Mouse (Mus musculus) limb, embryonic 15.5 days (tissue): ENCODE results near the gene Coro2a. TPM values are rescaled to one million over a fixed set of nuclear protein-coding genes. Genes with fewer than 3 reads are reported as not detected.

ENCODE experiments used
- ATAC-seq: fragments of 200-750 bp; cut with Nextera tagmentation; 2 replicates; pipeline ENCODE4 v1.8.0; 2017; ENCODE audit warnings: low read depth, moderate TSS enrichment; ENCODE audit not compliant: insufficient number of reproducible peaks, low FRiP score, low TSS enrichment
- H3K27ac ChIP-seq: fragments of 300-500 bp; sonication (generic); 2 replicates; pipeline ENCODE4 v1.5.1; 2015; ENCODE audit warnings: moderate library complexity, mild to moderate bottlenecking, inconsistent platforms
- H3K27me3 ChIP-seq: fragments of 300-500 bp; sonication (generic); 2 replicates; pipeline ENCODE4 v1.6.1; 2015; ENCODE audit warnings: inconsistent platforms
- H3K36me3 ChIP-seq: fragments of 300-500 bp; sonication (generic); 2 replicates; pipeline ENCODE4 v1.6.1; 2015; ENCODE audit warnings: inconsistent platforms
- H3K4me1 ChIP-seq: fragments of 300-500 bp; sonication (generic); 2 replicates; pipeline ENCODE4 v1.6.1; 2015; ENCODE audit warnings: inconsistent platforms
- H3K4me2 ChIP-seq: fragments of 300-500 bp; sonication (generic); 2 replicates; pipeline ENCODE4 v1.6.1; 2015; ENCODE audit warnings: mild to moderate bottlenecking, inconsistent platforms
- H3K4me3 ChIP-seq: fragments of 300-500 bp; sonication (generic); 2 replicates; pipeline ENCODE4 v1.5.1; 2015; ENCODE audit warnings: mild to moderate bottlenecking, inconsistent platforms
- H3K9ac ChIP-seq: fragments of 300-500 bp; sonication (generic); 2 replicates; pipeline ENCODE4 v1.6.1; 2015; ENCODE audit warnings: inconsistent platforms
- H3K9me3 ChIP-seq: fragments of 300-500 bp; sonication (generic); 2 replicates; pipeline ENCODE4 v1.6.1; 2016; ENCODE audit warnings: inconsistent platforms
- WGBS: fragments of 180-500 bp; shearing (Covaris S2); methylation state at CpG from one replicate; pipeline ENCODE4 v1.1.7; 2015; 5-methylcytosine and 5-hydroxymethylcytosine counted together
- polyA plus RNA-seq: library from polyadenylated mRNA; unstranded; fragments of >200 nt; fragmentation: Nextera tagmentation; extraction: Ambion mirVana; gene quantifications from 2 replicates; pipeline ENCODE4 v1.2.1, GENCODE M21; 2015

Coro2a gene
- polyA plus RNA-seq, 1 experiment from 2014 or later, result 3.5 TPM

GRCm38 (mm10) chr4:46565393-46565955 lies 36.5 kb downstream of the Coro2a start:
- no peak for ATAC-seq
- WGBS, result 66% methylated on average over 4 of the region's 4 CpGs
- H3K4me2 ChIP-seq, result no peak overlapping the region

GRCm38 (mm10) chr4:46564247-46564646 lies 37.8 kb downstream of the Coro2a start:
- 0 out of 2 replicates have a peak, but pooled peaks cover 4% of the 10 kb centered on the region for H3K4me1 ChIP-seq
- no peak overlapping the region for H3K27ac ChIP-seq
- no peak overlapping the region for H3K4me3 ChIP-seq
- no peak overlapping the region for H3K4me2 ChIP-seq
- 93% methylated on average over 4 of the region's 4 CpGs for WGBS
- H3K36me3 ChIP-seq, result no peaks in the 10 kb centered on the region
- H3K9ac ChIP-seq, result no peak overlapping the region
- no peak for ATAC-seq
- H3K27me3 ChIP-seq, result no peaks in the 10 kb centered on the region
- H3K9me3 ChIP-seq, result no peaks in the 10 kb centered on the region

More at GRCm38 (mm10) chr4:46565393-46565955, 36.5 kb downstream of the Coro2a start:
- no peaks in the 10 kb centered on the region for H3K9me3 ChIP-seq
- H3K27ac ChIP-seq, result no peak overlapping the region
- no peak overlapping the region for H3K9ac ChIP-seq
- H3K4me3 ChIP-seq, result no peak overlapping the region
- no peaks in the 10 kb centered on the region for H3K27me3 ChIP-seq
- H3K4me1 ChIP-seq, result 0 out of 2 replicates have a peak, but pooled peaks cover 4% of the 10 kb centered on the region
- no peaks in the 10 kb centered on the region for H3K36me3 ChIP-seq

GRCm38 (mm10) chr4:46563847-46564246 lies 38.2 kb downstream of the Coro2a start:
- 61% methylated on average over 10 of the region's 10 CpGs for WGBS
- 0 out of 2 replicates have a peak, but pooled peaks cover 4% of the 10 kb centered on the region for H3K4me1 ChIP-seq
- no peak overlapping the region for H3K9ac ChIP-seq
- ATAC-seq, result no peak
- H3K36me3 ChIP-seq, result no peaks in the 10 kb centered on the region
- no peak overlapping the region for H3K4me2 ChIP-seq
- no peak overlapping the region for H3K4me3 ChIP-seq
- no peaks in the 10 kb centered on the region for H3K27me3 ChIP-seq
- no peak overlapping the region for H3K27ac ChIP-seq
- no peaks in the 10 kb centered on the region for H3K9me3 ChIP-seq

- H3K27me3 ChIP-seq, result no peaks in the 10 kb centered on the region
- H3K36me3 ChIP-seq, result no peaks in the 10 kb centered on the region
- 96% methylated on average over 14 of the region's 14 CpGs for WGBS
- H3K9ac ChIP-seq, result no peak overlapping the region
- ATAC-seq, result no peak
- no peak overlapping the region for H3K27ac ChIP-seq
- H3K9me3 ChIP-seq, result no peaks in the 10 kb centered on the region
- no peak overlapping the region for H3K4me2 ChIP-seq
- 0 out of 2 replicates have a peak, but pooled peaks cover 4% of the 10 kb centered on the region for H3K4me1 ChIP-seq
- H3K4me3 ChIP-seq, result no peak overlapping the region
Measured at GRCm38 (mm10) chr4:46562841-46563240, 39.2 kb downstream of the Coro2a start.

GRCm38 (mm10) chr4:46562037-46562436 lies 40.0 kb downstream of the Coro2a start:
- Histone ChIP-seq H3K36me3 (no peaks in the 10 kb centered on the region), H3K27me3 (no peaks in the 10 kb centered on the region), H3K4me3 (no peak overlapping the region), H3K9me3 (no peaks in the 10 kb centered on the region), H3K27ac (no peak overlapping the region), H3K4me1 (0 out of 2 replicates have a peak, but pooled peaks cover 4% of the 10 kb centered on the region), H3K4me2 (no peak overlapping the region), H3K9ac (no peak overlapping the region)
- ATAC-seq, result no peak
- 75% methylated on average over 5 of the region's 5 CpGs for WGBS

GRCm38 (mm10) chr4:46560069-46560705 lies 41.8 kb downstream of the Coro2a start:
- ATAC-seq, result no peak
- WGBS, result 64% methylated on average over 14 of the region's 14 CpGs
- H3K27ac ChIP-seq, result no peak overlapping the region

GRCm38 (mm10) chr4:46558672-46559667 lies 43.0 kb downstream of the Coro2a start:
- no peaks in the 10 kb centered on the region for H3K4me1 ChIP-seq
- H3K4me3 ChIP-seq, result no peak overlapping the region
- no peak overlapping the region for H3K4me2 ChIP-seq
- H3K36me3 ChIP-seq, result no peaks in the 10 kb centered on the region
- ATAC-seq, result no peak
- WGBS, result 75% methylated on average over 22 of the region's 22 CpGs
- H3K27me3 ChIP-seq, result no peaks in the 10 kb centered on the region
- H3K27ac ChIP-seq, result no peak overlapping the region
- no peak overlapping the region for H3K9ac ChIP-seq
- no peaks in the 10 kb centered on the region for H3K9me3 ChIP-seq

More at GRCm38 (mm10) chr4:46560069-46560705, 41.8 kb downstream of the Coro2a start:
- no peak overlapping the region for H3K9ac ChIP-seq
- no peak overlapping the region for H3K4me2 ChIP-seq
- 0 out of 2 replicates have a peak, but pooled peaks cover under 1% of the 10 kb centered on the region for H3K4me1 ChIP-seq
- H3K27me3 ChIP-seq, result no peaks in the 10 kb centered on the region
- H3K36me3 ChIP-seq, result no peaks in the 10 kb centered on the region
- H3K4me3 ChIP-seq, result no peak overlapping the region
- H3K9me3 ChIP-seq, result no peaks in the 10 kb centered on the region

- H3K9ac ChIP-seq, result no peak overlapping the region
- no peak overlapping the region for H3K4me2 ChIP-seq
- no peak overlapping the region for H3K4me3 ChIP-seq
- 73% methylated on average over 3 of the region's 3 CpGs for WGBS
- no peak overlapping the region for H3K27ac ChIP-seq
- no peaks in the 10 kb centered on the region for H3K9me3 ChIP-seq
- H3K36me3 ChIP-seq, result no peaks in the 10 kb centered on the region
- no peaks in the 10 kb centered on the region for H3K27me3 ChIP-seq
- no peaks in the 10 kb centered on the region for H3K4me1 ChIP-seq
- ATAC-seq, result no peak
Measured at GRCm38 (mm10) chr4:46556933-46557332, 45.1 kb downstream of the Coro2a start.

GRCm38 (mm10) chr4:46555762-46556161 lies 46.2 kb downstream of the Coro2a start:
- Histone ChIP-seq H3K9ac (no peak overlapping the region), H3K27ac (no peak overlapping the region), H3K27me3 (no peaks in the 10 kb centered on the region), H3K36me3 (no peaks in the 10 kb centered on the region), H3K4me1 (no peaks in the 10 kb centered on the region), H3K4me2 (no peak overlapping the region), H3K4me3 (no peak overlapping the region), H3K9me3 (no peaks in the 10 kb centered on the region)
- no peak for ATAC-seq
- 75% methylated on average over 9 of the region's 9 CpGs for WGBS

GRCm38 (mm10) chr4:46554295-46555069 lies 47.5 kb downstream of the Coro2a start:
- no peak overlapping the region for H3K4me2 ChIP-seq
- H3K9ac ChIP-seq, result no peak overlapping the region
- H3K4me1 ChIP-seq, result no peaks in the 10 kb centered on the region
- H3K4me3 ChIP-seq, result no peak overlapping the region
- H3K27me3 ChIP-seq, result no peaks in the 10 kb centered on the region
- H3K36me3 ChIP-seq, result no peaks in the 10 kb centered on the region
- no peak for ATAC-seq
- H3K9me3 ChIP-seq, result no peaks in the 10 kb centered on the region
- WGBS, result 64% methylated on average over 10 of the region's 10 CpGs
- H3K27ac ChIP-seq, result no peak overlapping the region

- 73% methylated on average over 1 of the region's 1 CpGs for WGBS
- Histone ChIP-seq H3K4me3 (no peak overlapping the region), H3K4me2 (no peak overlapping the region), H3K27ac (no peak overlapping the region), H3K4me1 (no peaks in the 10 kb centered on the region), H3K36me3 (no peaks in the 10 kb centered on the region), H3K27me3 (no peaks in the 10 kb centered on the region), H3K9ac (no peak overlapping the region), H3K9me3 (no peaks in the 10 kb centered on the region)
- no peak for ATAC-seq
Measured at GRCm38 (mm10) chr4:46553864-46554263, 48.1 kb downstream of the Coro2a start.
